Mouse (Mus musculus): ENCODE results near the gene Ptk7.

Ptk7 gene

GRCm38 (mm10) chr17:46609721-46610514 lies 19.4 kb downstream of the Ptk7 start:
- in situ Hi-C loops (cut with MboI): no loop called here

GRCm38 (mm10) chr17:46605987-46606386 lies 23.3 kb downstream of the Ptk7 start:
- in situ Hi-C loops (cut with MboI): no loop called here

GRCm38 (mm10) chr17:46605126-46605525 lies 24.2 kb downstream of the Ptk7 start:
- in situ Hi-C loops (cut with MboI): no loop called here

- in situ Hi-C loops (cut with MboI): no loop called here
Observed at GRCm38 (mm10) chr17:46603229-46603628, 26.1 kb downstream of the Ptk7 start.

GRCm38 (mm10) chr17:46602212-46602611 lies 27.1 kb downstream of the Ptk7 start:
- in situ Hi-C loops (cut with MboI): no loop called here

- in situ Hi-C loops (cut with MboI): no loop called here
Observed at GRCm38 (mm10) chr17:46600569-46600968, 28.7 kb downstream of the Ptk7 start.

GRCm38 (mm10) chr17:46598963-46599362 lies 30.3 kb downstream of the Ptk7 start:
- in situ Hi-C loops (cut with MboI): no loop called here

- in situ Hi-C loops (cut with MboI): no loop called here
Observed at GRCm38 (mm10) chr17:46597956-46598355, 31.3 kb downstream of the Ptk7 start.

GRCm38 (mm10) chr17:46595336-46595735 lies 34.0 kb downstream of the Ptk7 start:
- in situ Hi-C loops (cut with MboI): no loop called here

GRCm38 (mm10) chr17:46594606-46595005 lies 34.7 kb downstream of the Ptk7 start:
- in situ Hi-C loops (cut with MboI): no loop called here

GRCm38 (mm10) chr17:46593124-46593523 lies 36.2 kb downstream of the Ptk7 start:
- in situ Hi-C loops (cut with MboI): no loop called here

GRCm38 (mm10) chr17:46591406-46591805 lies 37.9 kb downstream of the Ptk7 start:
- in situ Hi-C loops (cut with MboI): no loop called here

- in situ Hi-C loops (cut with MboI): no loop called here
Observed at GRCm38 (mm10) chr17:46590439-46590838, 38.9 kb downstream of the Ptk7 start.

- in situ Hi-C loops (cut with MboI): no loop called here
Observed at GRCm38 (mm10) chr17:46589635-46590314, 39.5 kb downstream of the Ptk7 start.

GRCm38 (mm10) chr17:46588913-46589312 lies 40.4 kb downstream of the Ptk7 start:
- in situ Hi-C loops (cut with MboI): no loop called here

- in situ Hi-C loops (cut with MboI): no loop called here
Observed at GRCm38 (mm10) chr17:46588173-46588572, 41.1 kb downstream of the Ptk7 start.

GRCm38 (mm10) chr17:46586327-46586726 lies 43.0 kb downstream of the Ptk7 start:
- in situ Hi-C loops (cut with MboI): no loop called here

- in situ Hi-C loops (cut with MboI): no loop called here
Observed at GRCm38 (mm10) chr17:46578650-46579049, 50.7 kb downstream of the Ptk7 start.

- in situ Hi-C loops (cut with MboI): no loop called here
Observed at GRCm38 (mm10) chr17:46576070-46576469, 53.2 kb downstream of the Ptk7 start.

- in situ Hi-C loops (cut with MboI): no loop called here
Observed at GRCm38 (mm10) chr17:46574535-46574934, 54.8 kb downstream of the Ptk7 start.

- in situ Hi-C loops (cut with MboI): no loop called here
Observed at GRCm38 (mm10) chr17:46571005-46571404, 58.3 kb downstream of the Ptk7 start.

- in situ Hi-C loops (cut with MboI): no loop called here
Observed at GRCm38 (mm10) chr17:46559146-46559545, 70.2 kb downstream of the Ptk7 start.

GRCm38 (mm10) chr17:46558151-46558550 lies 71.2 kb downstream of the Ptk7 start:
- in situ Hi-C loops (cut with MboI): no loop called here
